Mouse (Mus musculus): Measurements from ENCODE around the gene Ace. TPM values are rescaled to one million over a fixed set of nuclear protein-coding genes. Genes with fewer than 3 reads are reported as not detected.

Gene Ace
- total RNA-seq (2014; rRNA removed; ENCODE audit: low replicate concordance) (6.1 and 17.1 TPM in 2 replicates), polyA plus RNA-seq (2015; fragmentation: Nextera tagmentation; extraction: Ambion mirVana) (3.3 and 3.7 TPM in 2 replicates)

DNA sequence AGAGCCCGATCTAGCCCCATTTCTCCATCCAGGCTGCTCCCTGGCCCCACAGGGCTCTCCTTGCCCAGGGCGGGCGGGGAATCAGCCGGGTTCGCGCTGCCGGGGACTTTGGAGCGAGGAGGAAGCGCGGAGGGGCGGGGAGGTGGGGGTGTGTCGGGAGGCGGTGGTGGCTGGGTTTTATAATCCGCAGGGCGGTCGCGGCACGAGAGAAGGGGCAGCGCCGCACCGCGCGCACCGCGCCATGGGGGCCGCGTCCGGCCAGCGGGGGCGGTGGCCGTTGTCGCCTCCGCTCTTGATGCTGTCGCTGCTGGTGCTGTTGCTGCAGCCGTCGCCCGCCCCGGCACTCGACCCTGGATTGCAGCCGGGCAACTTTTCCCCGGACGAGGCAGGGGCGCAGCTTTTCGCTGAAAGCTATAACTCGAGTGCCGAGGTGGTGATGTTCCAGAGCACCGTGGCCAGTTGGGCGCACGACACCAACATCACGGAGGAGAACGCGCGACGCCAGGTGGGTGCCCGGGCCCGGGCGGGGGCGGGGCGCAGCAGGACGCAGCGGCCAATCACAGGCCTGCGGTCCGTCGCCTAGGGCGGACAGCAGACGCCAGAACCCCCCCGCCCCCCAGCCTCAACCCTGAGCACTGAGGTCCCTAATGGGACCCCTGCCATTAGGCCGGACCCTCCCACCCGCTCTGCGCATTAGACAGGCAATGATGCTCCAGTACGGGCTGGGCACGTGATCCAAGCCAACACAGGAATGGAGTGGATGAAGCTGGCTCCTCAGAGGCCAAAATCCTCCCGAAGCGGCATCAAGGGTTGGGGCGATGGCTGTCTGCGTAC lies at the start of gene Ace:
Gene Ace (plus strand): TSS at position 205 of the 834 bp plus-strand sequence.
- peaks cover 33% of the 10 kb centered on the region for H3K27me3 ChIP-seq (ENCODE audit: control insufficient read depth, insufficient read depth, low read length)
- H3K36me3 ChIP-seq (replicated peaks; ENCODE audit: control insufficient read depth, insufficient read depth, low read length): no peaks in the 10 kb centered on the region
- H3K4me3 ChIP-seq (ENCODE audit: low read depth, low read length): peak within 1 kb of the TSS; percentile 57
- H3K27ac ChIP-seq (ENCODE audit: low read depth): no peak within 1 kb of the TSS
- peak within 1 kb of the TSS; percentile 89 for H3K4me2 ChIP-seq (ENCODE audit: low read depth, low read length)
- TF ChIP-seq EP300 (IDR thresholded peaks at IDR 0.05; ENCODE audit: low read depth) (no peak), CTCF (IDR thresholded peaks at IDR 0.05; ENCODE audit: low read depth) (no peak)
- H3K9me3 ChIP-seq (replicated peaks; ENCODE audit: control insufficient read depth, low read length): no peaks in the 10 kb centered on the region
- ATAC-seq (ENCODE audit: insufficient read depth, low read depth) (peak; percentile 45), DNase-seq (ENCODE audit: low spot score) (no peak)
- H3K4me1 ChIP-seq (ENCODE audit: control insufficient read depth, insufficient read depth): no peaks in the 10 kb centered on the region
- peak within 1 kb of the TSS; percentile 38; the same call in 1 of the 2 replicates for H3K9ac ChIP-seq (replicated peaks; ENCODE audit: low read depth, low read length)
- 1% methylated on average over 67 of the region's 76 CpGs for WGBS

DNA sequence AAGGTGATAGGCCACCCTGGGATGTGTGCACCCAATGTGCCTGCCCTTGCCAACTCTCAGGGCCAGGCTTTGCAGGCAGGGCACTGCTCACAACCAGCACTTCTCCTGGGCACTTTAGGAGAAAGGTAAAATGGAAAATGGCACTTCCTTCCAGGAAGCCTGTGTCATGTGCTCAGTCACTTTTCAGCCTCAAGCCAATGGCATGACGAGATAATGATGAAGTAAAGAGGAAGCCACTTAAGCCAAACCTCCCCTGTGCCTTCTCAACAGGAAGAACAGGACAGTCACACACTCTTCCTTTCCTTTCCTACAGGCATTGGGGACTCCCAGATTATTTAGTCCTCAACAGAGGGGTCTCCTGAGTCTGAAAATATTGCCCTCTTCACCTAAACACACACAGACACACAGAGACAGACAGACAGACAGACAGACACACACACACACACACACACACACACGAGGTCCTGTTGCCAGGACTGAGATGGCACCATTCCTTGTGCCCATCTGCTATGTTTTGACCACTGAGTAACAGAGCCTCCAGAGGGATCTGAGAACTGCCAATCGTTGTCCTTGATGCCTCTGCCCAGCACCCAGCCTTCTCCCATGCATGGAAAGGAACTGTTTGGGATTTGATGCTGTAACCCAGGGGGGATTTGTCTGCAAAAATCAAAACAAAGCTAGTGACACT lies 47.5 kb upstream of the Ace start:
- 66% methylated on average over 3 of the region's 3 CpGs for WGBS
- TF ChIP-seq EP300 (IDR thresholded peaks at IDR 0.05; ENCODE audit: low read depth) (no peak), CTCF (IDR thresholded peaks at IDR 0.05; ENCODE audit: low read depth) (no peak)
- Histone ChIP-seq H3K27me3 (ENCODE audit: control insufficient read depth, insufficient read depth, low read length) (no peaks in the 10 kb centered on the region), H3K9ac (replicated peaks; ENCODE audit: low read depth, low read length) (no peak overlapping the region), H3K36me3 (replicated peaks; ENCODE audit: control insufficient read depth, insufficient read depth, low read length) (peaks cover 55% of the 10 kb centered on the region), H3K4me2 (ENCODE audit: low read depth, low read length) (no peak overlapping the region), H3K4me3 (ENCODE audit: low read depth, low read length) (no peak overlapping the region), H3K9me3 (replicated peaks; ENCODE audit: control insufficient read depth, low read length) (no peaks in the 10 kb centered on the region), H3K4me1 (ENCODE audit: control insufficient read depth, insufficient read depth) (no peaks in the 10 kb centered on the region), H3K27ac (ENCODE audit: low read depth) (no peak overlapping the region)
- ATAC-seq (ENCODE audit: insufficient read depth, low read depth) (no peak), DNase-seq (ENCODE audit: low spot score) (no peak)

- H3K4me1 ChIP-seq (ENCODE audit: control insufficient read depth, insufficient read depth): no peaks in the 10 kb centered on the region
- H3K4me3 ChIP-seq (ENCODE audit: low read depth, low read length): no peak overlapping the region
- peaks cover 55% of the 10 kb centered on the region for H3K36me3 ChIP-seq (replicated peaks; ENCODE audit: control insufficient read depth, insufficient read depth, low read length)
- 90% methylated on average over 2 of the region's 2 CpGs for WGBS
- DNase-seq (ENCODE audit: low spot score): no peak
- no peak overlapping the region for H3K9ac ChIP-seq (replicated peaks; ENCODE audit: low read depth, low read length)
- H3K27me3 ChIP-seq (ENCODE audit: control insufficient read depth, insufficient read depth, low read length): no peaks in the 10 kb centered on the region
- TF ChIP-seq CTCF (IDR thresholded peaks at IDR 0.05; ENCODE audit: low read depth): no peak
- no peak for TF ChIP-seq EP300 (IDR thresholded peaks at IDR 0.05; ENCODE audit: low read depth)
- no peak for ATAC-seq (ENCODE audit: insufficient read depth, low read depth)
- H3K4me2 ChIP-seq (ENCODE audit: low read depth, low read length): no peak overlapping the region
- no peak overlapping the region for H3K27ac ChIP-seq (ENCODE audit: low read depth)
- no peaks in the 10 kb centered on the region for H3K9me3 ChIP-seq (replicated peaks; ENCODE audit: control insufficient read depth, low read length)
Observed at GRCm38 (mm10) chr11:105920836-105921235, 46.9 kb upstream of the Ace start.

- no peaks in the 10 kb centered on the region for H3K4me1 ChIP-seq (ENCODE audit: control insufficient read depth, insufficient read depth)
- ATAC-seq (ENCODE audit: insufficient read depth, low read depth) (no peak), DNase-seq (ENCODE audit: low spot score) (no peak)
- no peak overlapping the region for H3K9ac ChIP-seq (replicated peaks; ENCODE audit: low read depth, low read length)
- H3K4me3 ChIP-seq (ENCODE audit: low read depth, low read length): no peak overlapping the region
- H3K4me2 ChIP-seq (ENCODE audit: low read depth, low read length): no peak overlapping the region
- H3K9me3 ChIP-seq (replicated peaks; ENCODE audit: control insufficient read depth, low read length): no peaks in the 10 kb centered on the region
- TF ChIP-seq EP300 (IDR thresholded peaks at IDR 0.05; ENCODE audit: low read depth) (no peak), CTCF (IDR thresholded peaks at IDR 0.05; ENCODE audit: low read depth) (no peak)
- H3K36me3 ChIP-seq (replicated peaks; ENCODE audit: control insufficient read depth, insufficient read depth, low read length): peaks cover 54% of the 10 kb centered on the region
- no peaks in the 10 kb centered on the region for H3K27me3 ChIP-seq (ENCODE audit: control insufficient read depth, insufficient read depth, low read length)
- 78% methylated on average over 5 of the region's 5 CpGs for WGBS
- H3K27ac ChIP-seq (ENCODE audit: low read depth): no peak overlapping the region
Observed at GRCm38 (mm10) chr11:105921275-105921674, 46.5 kb upstream of the Ace start.

DNA sequence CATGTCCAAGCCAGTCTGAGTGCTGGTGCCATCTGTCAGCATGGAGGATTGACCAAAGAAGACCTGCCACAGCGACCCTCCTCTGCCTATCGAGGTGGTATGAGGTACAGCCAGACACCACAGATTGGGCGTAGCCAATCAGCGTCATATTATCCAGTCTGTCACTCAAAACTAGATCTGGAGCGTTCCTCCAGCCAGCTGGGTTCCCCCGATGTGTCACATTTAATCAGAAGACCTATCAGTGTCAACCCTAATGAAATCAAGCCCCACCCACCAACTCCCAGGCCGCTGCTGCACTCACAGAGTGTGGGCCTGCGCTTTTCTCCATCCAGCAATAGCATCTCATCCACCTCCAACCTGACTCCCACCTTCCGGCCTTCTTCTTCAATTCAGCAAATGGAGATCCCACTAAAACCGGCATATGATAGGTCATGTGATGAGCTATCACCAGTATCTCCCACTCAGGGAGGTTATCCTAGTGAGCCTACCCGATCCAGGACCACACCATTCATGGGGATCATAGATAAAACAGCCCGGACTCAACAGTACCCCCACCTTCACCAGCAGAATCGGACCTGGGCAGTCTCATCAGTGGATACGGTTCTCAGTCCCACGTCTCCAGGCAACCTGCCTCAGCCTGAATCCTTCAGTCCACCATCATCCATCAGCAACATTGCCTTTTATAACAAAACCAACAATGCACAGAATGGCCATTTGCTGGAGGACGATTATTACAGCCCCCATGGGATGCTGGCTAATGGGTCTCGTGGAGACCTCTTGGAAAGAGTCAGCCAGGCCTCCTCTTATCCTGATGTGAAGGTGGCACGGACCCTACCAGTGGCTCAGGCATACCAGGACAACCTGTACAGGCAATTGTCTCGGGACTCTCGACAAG lies 44.7 kb upstream of the Ace start:
- peaks cover 42% of the 10 kb centered on the region for H3K36me3 ChIP-seq (replicated peaks; ENCODE audit: control insufficient read depth, insufficient read depth, low read length)
- H3K4me1 ChIP-seq (ENCODE audit: control insufficient read depth, insufficient read depth): no peaks in the 10 kb centered on the region
- ATAC-seq (ENCODE audit: insufficient read depth, low read depth): no peak

More for the DNA sequence above, 44.7 kb upstream of the Ace start:
- H3K9me3 ChIP-seq (replicated peaks; ENCODE audit: control insufficient read depth, low read length): no peaks in the 10 kb centered on the region
- no peak overlapping the region for H3K9ac ChIP-seq (replicated peaks; ENCODE audit: low read depth, low read length)
- H3K27me3 ChIP-seq (ENCODE audit: control insufficient read depth, insufficient read depth, low read length): no peaks in the 10 kb centered on the region
- no peak overlapping the region for H3K4me2 ChIP-seq (ENCODE audit: low read depth, low read length)
- H3K4me3 ChIP-seq (ENCODE audit: low read depth, low read length): no peak overlapping the region
- WGBS: 86% methylated on average over 20 of the region's 20 CpGs
- no peak for DNase-seq (ENCODE audit: low spot score)
- no peak for TF ChIP-seq CTCF (IDR thresholded peaks at IDR 0.05; ENCODE audit: low read depth)
- no peak for TF ChIP-seq EP300 (IDR thresholded peaks at IDR 0.05; ENCODE audit: low read depth)
- no peak overlapping the region for H3K27ac ChIP-seq (ENCODE audit: low read depth)

All from heart, postnatal 0 days (tissue).